Mouse (Mus musculus): ENCODE measurements around the gene Sergef.

GRCm38 (mm10) chr7:46544195-46544641 lies 95.4 kb downstream of the Sergef start:
- no peak for TF ChIP-seq POLR2A (IDR thresholded peaks at IDR 0.05; ENCODE audit: borderline replicate concordance, low read depth, low read length)
- TF ChIP-seq CTCF (IDR thresholded peaks at IDR 0.05; ENCODE audit: low read depth, low read length): no peak
